Mouse (Mus musculus) intestine, postnatal 0 days (tissue): Measurements from ENCODE around the gene Bbox1. TPM values are rescaled to one million over a fixed set of nuclear protein-coding genes. Genes with fewer than 3 reads are reported as not detected.

Experiments used
- ATAC-seq: fragments of 200-750 bp; cut with Nextera tagmentation; 2 replicates; pipeline ENCODE4 v1.8.0; 2017; ENCODE audit warnings: mild to moderate bottlenecking, moderate TSS enrichment, moderate library complexity
- H3K27ac ChIP-seq: fragments of 300-500 bp; sonication (generic); 2 replicates; pipeline ENCODE4 v1.5.1; 2014; ENCODE audit warnings: mild to moderate bottlenecking, low read depth, low read length, moderate library complexity
- H3K27me3 ChIP-seq: fragments of 300-500 bp; sonication (generic); replicated peaks from 2 replicates; pipeline ENCODE4 v1.6.1; 2014; ENCODE audit warnings: low read length, mixed read lengths; ENCODE audit not compliant: control insufficient read depth, insufficient read depth
- H3K36me3 ChIP-seq: fragments of 300-500 bp; sonication (generic); 2 replicates; pipeline ENCODE4 v1.6.1; 2014; ENCODE audit warnings: mild to moderate bottlenecking, moderate library complexity; ENCODE audit not compliant: control insufficient read depth, insufficient read depth
- H3K4me1 ChIP-seq: fragments of 300-500 bp; sonication (generic); replicated peaks from 2 replicates; pipeline ENCODE4 v1.6.1; 2014; ENCODE audit warnings: antibody characterized with exemption, low read length, mixed read lengths; ENCODE audit not compliant: control insufficient read depth, insufficient read depth
- H3K4me2 ChIP-seq: fragments of 300-500 bp; sonication (generic); replicated peaks from 2 replicates; pipeline ENCODE4 v1.6.1; 2014; ENCODE audit warnings: low read depth, mild to moderate bottlenecking, moderate library complexity
- H3K4me3 ChIP-seq: fragments of 300-500 bp; sonication (generic); 2 replicates; pipeline ENCODE4 v1.5.1; 2014; ENCODE audit warnings: low read depth, low read length
- H3K9ac ChIP-seq: fragments of 300-500 bp; sonication (generic); 2 replicates; pipeline ENCODE4 v1.6.1; 2014; ENCODE audit warnings: mild to moderate bottlenecking, low read depth, low read length
- H3K9me3 ChIP-seq: fragments of 300-500 bp; sonication (generic); 2 replicates; pipeline ENCODE4 v1.6.1; 2016; ENCODE audit warnings: mixed run types; ENCODE audit not compliant: control insufficient read depth
- CTCF ChIP-seq: sonication (generic); IDR thresholded peaks from 2 replicates; pipeline ENCODE4 v1.5.1; 2016; ENCODE audit warnings: low read depth, mild to moderate bottlenecking, control low read depth, antibody characterized with exemption, moderate library complexity
- WGBS: fragments of 180-500 bp; shearing (Covaris S2); extraction: QIAGEN DNeasy Blood & Tissue Kit; methylation state at CpG from one replicate; pipeline ENCODE4 v1.1.7; 2014; 5-methylcytosine and 5-hydroxymethylcytosine counted together
- polyA plus RNA-seq: library from polyadenylated mRNA; unstranded; fragments of >200 nt; fragmentation: Nextera tagmentation; extraction: Ambion mirVana; gene quantifications from 2 replicates; pipeline ENCODE4 v1.2.1, GENCODE M21; 2015

Gene Bbox1
- polyA plus RNA-seq, 1 experiment from 2014 or later: 11.9 TPM

DNA sequence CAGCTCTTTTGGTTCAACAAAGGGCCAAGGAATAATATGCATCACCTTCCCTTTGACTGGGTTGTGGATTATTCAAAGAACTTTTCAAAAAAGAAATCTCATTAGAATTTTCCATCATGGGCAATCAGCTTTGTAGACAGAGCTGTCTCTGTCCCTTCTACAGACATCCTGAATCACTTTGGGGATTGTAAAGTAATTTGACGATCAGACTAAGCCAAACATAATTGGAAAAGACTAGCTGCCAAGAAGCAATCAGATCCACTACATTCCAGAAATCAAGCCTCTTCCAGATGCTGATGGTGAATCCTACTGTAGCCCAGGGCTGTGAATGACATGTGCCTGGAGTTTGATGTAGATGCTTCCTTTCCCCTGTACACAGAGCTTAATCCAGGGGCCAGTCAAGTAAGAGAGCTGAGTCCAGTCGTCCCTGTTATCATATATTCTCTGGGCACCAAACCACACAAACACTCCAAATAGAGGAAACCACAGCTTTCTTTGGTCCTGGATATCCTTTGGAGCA lies 995 bp downstream of the Bbox1 start:
- no peak for ATAC-seq
- Histone ChIP-seq H3K9me3 (no peaks in the 10 kb centered on the region), H3K4me1 (no peaks in the 10 kb centered on the region), H3K4me2 (no peak overlapping the region), H3K36me3 (no peaks in the 10 kb centered on the region), H3K27ac (no peak overlapping the region), H3K9ac (no peak overlapping the region), H3K4me3 (no peak overlapping the region), H3K27me3 (no peaks in the 10 kb centered on the region)
- no peak for TF ChIP-seq CTCF
- WGBS: 61% methylated on average over 2 of the region's 2 CpGs

GRCm38 (mm10) chr2:110305358-110306283 lies 8.7 kb downstream of the Bbox1 start:
- WGBS: 39% methylated on average over 12 of the region's 12 CpGs
- Histone ChIP-seq H3K36me3 (no peaks in the 10 kb centered on the region), H3K4me1 (0 out of 2 replicates have a peak, but pooled peaks cover 5% of the 10 kb centered on the region), H3K4me2 (peak overlapping the region; percentile 21; the same call in 1 of the 2 replicates), H3K9me3 (no peaks in the 10 kb centered on the region), H3K4me3 (no peak overlapping the region), H3K27ac (peak overlapping the region; percentile 37), H3K9ac (no peak overlapping the region), H3K27me3 (no peaks in the 10 kb centered on the region)
- no peak for TF ChIP-seq CTCF
- peak; percentile 99 for ATAC-seq

DNA sequence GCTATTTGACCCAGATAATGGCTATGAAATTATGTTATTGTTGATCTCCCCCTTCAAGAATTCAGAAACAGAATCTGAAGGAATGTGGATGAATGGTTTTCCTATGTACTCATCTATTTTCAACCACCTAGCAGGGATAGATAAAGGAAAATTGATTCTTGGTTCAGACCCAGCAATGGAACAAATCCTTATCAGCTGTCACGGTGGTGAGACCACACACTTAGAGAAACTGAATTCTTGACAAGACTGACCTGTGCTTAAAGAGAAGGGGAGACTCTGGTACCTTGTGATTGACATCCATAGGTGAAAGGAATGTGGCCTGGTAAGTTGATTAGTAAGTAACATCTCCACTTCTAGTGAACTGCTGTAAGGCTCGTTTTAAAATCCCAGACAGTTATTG lies 12.1 kb downstream of the Bbox1 start:
- Histone ChIP-seq H3K4me2 (no peak overlapping the region), H3K27ac (peak overlapping the region; percentile 35; the same call in 1 of the 2 replicates), H3K36me3 (no peaks in the 10 kb centered on the region), H3K9me3 (no peaks in the 10 kb centered on the region), H3K4me3 (no peak overlapping the region), H3K4me1 (0 out of 2 replicates have a peak, but pooled peaks cover 5% of the 10 kb centered on the region), H3K27me3 (no peaks in the 10 kb centered on the region), H3K9ac (no peak overlapping the region)
- no peak for TF ChIP-seq CTCF
- WGBS: 15% methylated on average over 2 of the region's 2 CpGs
- ATAC-seq: no peak

- Histone ChIP-seq H3K4me2 (no peak overlapping the region), H3K4me1 (0 out of 2 replicates have a peak, but pooled peaks cover 5% of the 10 kb centered on the region), H3K9me3 (no peaks in the 10 kb centered on the region), H3K4me3 (no peak overlapping the region), H3K27ac (no peak overlapping the region), H3K9ac (no peak overlapping the region), H3K36me3 (no peaks in the 10 kb centered on the region), H3K27me3 (no peaks in the 10 kb centered on the region)
- WGBS: 59% methylated on average over 3 of the region's 3 CpGs
- no peak for ATAC-seq
- no peak for TF ChIP-seq CTCF
Measured at GRCm38 (mm10) chr2:110301314-110301713, 13.0 kb downstream of the Bbox1 start.

GRCm38 (mm10) chr2:110294927-110295326 lies 19.4 kb downstream of the Bbox1 start:
- H3K4me3 ChIP-seq: no peak overlapping the region
- no peak for TF ChIP-seq CTCF
- H3K27me3 ChIP-seq: no peaks in the 10 kb centered on the region
- ATAC-seq: no peak; the same call in 1 of the 2 replicates
- no peaks in the 10 kb centered on the region for H3K36me3 ChIP-seq
- H3K4me2 ChIP-seq: no peak overlapping the region
- H3K4me1 ChIP-seq: no peaks in the 10 kb centered on the region
- no peaks in the 10 kb centered on the region for H3K9me3 ChIP-seq
- WGBS: 20% methylated on average over 3 of the region's 3 CpGs
- H3K9ac ChIP-seq: no peak overlapping the region
- H3K27ac ChIP-seq: no peak overlapping the region

GRCm38 (mm10) chr2:110287959-110288358 lies 26.4 kb downstream of the Bbox1 start:
- no peak overlapping the region for H3K4me2 ChIP-seq
- H3K9me3 ChIP-seq: no peaks in the 10 kb centered on the region
- WGBS: 94% methylated on average over 1 of the region's 1 CpGs
- H3K9ac ChIP-seq: no peak overlapping the region
- H3K27me3 ChIP-seq: no peaks in the 10 kb centered on the region
- H3K36me3 ChIP-seq: no peaks in the 10 kb centered on the region
- ATAC-seq: no peak
- H3K4me3 ChIP-seq: no peak overlapping the region
- no peaks in the 10 kb centered on the region for H3K4me1 ChIP-seq
- H3K27ac ChIP-seq: no peak overlapping the region
- TF ChIP-seq CTCF: no peak
